Mouse (Mus musculus) right cerebral cortex, adult 2 months (tissue): ENCODE results near the gene Crocc.
A peak's percentile ranks its signal among the peaks of the same experiment; 100 is the strongest.

Source experiments
- DNase-seq, 2 experiments: peaks; one replicate each; pipeline ENCODE4 v3.0.0; 2021 to 2022; ENCODE audit warnings: low spot score in 2 of 2

Crocc gene

GRCm38 (mm10) chr4:141067516-141068046, 7.2 kb upstream of the Crocc start:
- no peak for DNase-seq

- no peak for DNase-seq
Observed at GRCm38 (mm10) chr4:141066709-141067515, 6.6 kb upstream of the Crocc start.

GRCm38 (mm10) chr4:141065123-141065522, 4.8 kb upstream of the Crocc start:
- DNase-seq, result peak; percentile 80 to 85

- no peak for DNase-seq
Observed at GRCm38 (mm10) chr4:141064104-141064659, 3.8 kb upstream of the Crocc start.

- DNase-seq, result no peak
Observed at GRCm38 (mm10) chr4:141059616-141060425, 529 bp downstream of the Crocc start.

- no peak for DNase-seq
Observed at GRCm38 (mm10) chr4:141058835-141059234, 1.5 kb downstream of the Crocc start.

- DNase-seq, result no peak
Observed at GRCm38 (mm10) chr4:141056970-141057369, 3.4 kb downstream of the Crocc start.

- peak; percentile 76 to 85 for DNase-seq
Observed at GRCm38 (mm10) chr4:141053568-141054161, 6.7 kb downstream of the Crocc start.

- no peak for DNase-seq
Observed at GRCm38 (mm10) chr4:141053138-141053537, 7.2 kb downstream of the Crocc start.

GRCm38 (mm10) chr4:141052442-141052841, 7.9 kb downstream of the Crocc start:
- no peak for DNase-seq

- DNase-seq, result peak; percentile 60 to 66
Observed at GRCm38 (mm10) chr4:141049476-141049835, 10.9 kb downstream of the Crocc start.

GRCm38 (mm10) chr4:141048810-141049475, 11.4 kb downstream of the Crocc start:
- peak in 1 of 2 experiments; percentile 55 for DNase-seq

GRCm38 (mm10) chr4:141044816-141045215, 15.5 kb downstream of the Crocc start:
- DNase-seq, result peak in 1 of 2 experiments; percentile 58

GRCm38 (mm10) chr4:141041117-141041516, 19.2 kb downstream of the Crocc start:
- no peak for DNase-seq

- no peak for DNase-seq
Observed at GRCm38 (mm10) chr4:141033606-141034549, 26.5 kb downstream of the Crocc start.

GRCm38 (mm10) chr4:141031733-141032132, 28.6 kb downstream of the Crocc start:
- DNase-seq, result peak; percentile 75 to 86

- no peak for DNase-seq
Observed at GRCm38 (mm10) chr4:141030541-141031206, 29.7 kb downstream of the Crocc start.

- no peak for DNase-seq
Observed at GRCm38 (mm10) chr4:141024992-141025391, 35.4 kb downstream of the Crocc start.

- no peak for DNase-seq
Observed at GRCm38 (mm10) chr4:141024052-141024451, 36.3 kb downstream of the Crocc start.

GRCm38 (mm10) chr4:141021614-141021929, 38.8 kb downstream of the Crocc start:
- no peak for DNase-seq
